Mouse (Mus musculus) forebrain, embryonic 16.5 days (tissue): ENCODE results near the gene Nhsl1. TPM values are rescaled to one million over a fixed set of nuclear protein-coding genes. Genes with fewer than 3 reads are reported as not detected.

Source experiments
- ATAC-seq: fragments of 200-750 bp; cut with Nextera tagmentation; 2 replicates; pipeline ENCODE4 v1.8.0; 2017; ENCODE audit warnings: mild to moderate bottlenecking, moderate library complexity
- H3K27ac ChIP-seq: fragments of 300-500 bp; sonication (generic); 2 replicates; pipeline ENCODE4 v1.5.1; 2014; ENCODE audit warnings: low read length, control low read depth
- H3K27me3 ChIP-seq: fragments of 300-500 bp; sonication (generic); replicated peaks from 2 replicates; pipeline ENCODE4 v1.6.1; 2014; ENCODE audit warnings: low read length; ENCODE audit not compliant: control insufficient read depth, insufficient read depth
- H3K36me3 ChIP-seq: fragments of 300-500 bp; sonication (generic); 2 replicates; pipeline ENCODE4 v1.6.1; 2014; ENCODE audit not compliant: control insufficient read depth, insufficient read depth
- H3K4me1 ChIP-seq: fragments of 300-500 bp; sonication (generic); replicated peaks from 2 replicates; pipeline ENCODE4 v1.6.1; 2014; ENCODE audit warnings: low read length; ENCODE audit not compliant: control insufficient read depth, insufficient read depth
- H3K4me2 ChIP-seq: fragments of 300-500 bp; sonication (generic); 2 replicates; pipeline ENCODE4 v1.6.1; 2014; ENCODE audit warnings: mild to moderate bottlenecking, low read length, control low read depth
- H3K4me3 ChIP-seq: fragments of 300-500 bp; sonication (generic); replicated peaks from 2 replicates; pipeline ENCODE4 v1.5.1; 2014; ENCODE audit warnings: mild to moderate bottlenecking, low read length, control low read depth
- H3K9ac ChIP-seq: fragments of 300-500 bp; sonication (generic); replicated peaks from 2 replicates; pipeline ENCODE4 v1.6.1; 2014; ENCODE audit warnings: low read depth, low read length, control low read depth
- H3K9me3 ChIP-seq: fragments of 300-500 bp; sonication (generic); 2 replicates; pipeline ENCODE4 v1.6.1; 2016; ENCODE audit warnings: low read length; ENCODE audit not compliant: control insufficient read depth
- WGBS: fragments of 180-500 bp; shearing (Covaris S2); extraction: QIAGEN DNeasy Blood & Tissue Kit; methylation state at CpG from one replicate; pipeline ENCODE4 v1.1.7; 2014; 5-methylcytosine and 5-hydroxymethylcytosine counted together
- polyA plus RNA-seq: library from polyadenylated mRNA; unstranded; fragments of >200 nt; fragmentation: Nextera tagmentation; extraction: Ambion mirVana; gene quantifications from 2 replicates; pipeline ENCODE4 v1.2.1, GENCODE M21; 2015

The Nhsl1 gene
- polyA plus RNA-seq, 1 experiment from 2014 or later: 17.4 TPM

GRCm38 (mm10) chr10:18419508-18419907 is 100.7 kb downstream of the Nhsl1 start:
- no peaks in the 10 kb centered on the region for H3K9me3 ChIP-seq
- H3K4me1 ChIP-seq: peaks cover 7% of the 10 kb centered on the region; the same call in 1 of the 2 replicates
- H3K27ac ChIP-seq: no peak overlapping the region
- no peak for ATAC-seq
- H3K9ac ChIP-seq: no peak overlapping the region
- no peak overlapping the region for H3K4me2 ChIP-seq
- 76% methylated on average over 10 of the region's 10 CpGs for WGBS
- no peak overlapping the region for H3K4me3 ChIP-seq
- no peaks in the 10 kb centered on the region for H3K27me3 ChIP-seq
- H3K36me3 ChIP-seq: no peaks in the 10 kb centered on the region

DNA sequence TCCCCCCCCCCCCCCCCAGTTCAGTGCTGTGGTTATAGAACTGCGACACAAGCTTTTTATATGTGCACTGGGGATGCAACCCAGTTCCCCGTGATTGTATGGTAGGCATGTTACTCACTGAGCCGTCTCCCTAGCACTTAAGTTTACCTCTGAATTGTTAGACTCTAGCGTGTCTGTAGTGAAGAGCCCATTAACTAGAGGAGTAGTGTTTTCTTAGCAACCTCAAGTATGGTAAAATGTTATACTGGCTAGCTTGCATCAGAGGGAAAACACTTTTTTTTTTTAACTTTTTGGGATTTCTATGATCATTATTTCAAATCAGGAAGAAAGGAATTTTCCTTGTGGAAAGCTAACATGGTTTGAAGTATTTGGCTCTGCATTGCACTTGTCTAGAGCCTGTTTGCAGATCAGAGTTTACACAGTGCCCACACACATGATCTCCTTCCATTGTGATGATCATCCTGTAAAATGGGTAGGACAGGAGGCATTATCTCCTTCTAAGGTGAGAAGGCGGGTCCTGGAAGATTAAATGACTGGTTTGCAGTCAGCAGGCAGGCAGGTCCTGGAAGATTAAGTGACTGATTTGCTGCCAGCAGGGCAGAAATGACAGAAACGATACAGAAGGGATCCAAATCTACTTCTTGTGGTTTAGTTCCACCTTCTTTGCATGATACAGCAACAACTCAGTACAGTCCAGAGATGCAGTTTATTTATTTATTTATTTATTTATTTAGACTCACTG is 101.6 kb downstream of the Nhsl1 start:
- Histone ChIP-seq H3K9me3 (no peaks in the 10 kb centered on the region), H3K4me3 (no peak overlapping the region), H3K27ac (no peak overlapping the region), H3K4me1 (0 out of 2 replicates have a peak, but pooled peaks cover 3% of the 10 kb centered on the region), H3K27me3 (no peaks in the 10 kb centered on the region), H3K4me2 (no peak overlapping the region), H3K9ac (no peak overlapping the region), H3K36me3 (no peaks in the 10 kb centered on the region)
- ATAC-seq: 0 out of 2 replicates have a peak, but pooled peaks have one; percentile 10
- 81% methylated on average over 6 of the region's 6 CpGs for WGBS

DNA sequence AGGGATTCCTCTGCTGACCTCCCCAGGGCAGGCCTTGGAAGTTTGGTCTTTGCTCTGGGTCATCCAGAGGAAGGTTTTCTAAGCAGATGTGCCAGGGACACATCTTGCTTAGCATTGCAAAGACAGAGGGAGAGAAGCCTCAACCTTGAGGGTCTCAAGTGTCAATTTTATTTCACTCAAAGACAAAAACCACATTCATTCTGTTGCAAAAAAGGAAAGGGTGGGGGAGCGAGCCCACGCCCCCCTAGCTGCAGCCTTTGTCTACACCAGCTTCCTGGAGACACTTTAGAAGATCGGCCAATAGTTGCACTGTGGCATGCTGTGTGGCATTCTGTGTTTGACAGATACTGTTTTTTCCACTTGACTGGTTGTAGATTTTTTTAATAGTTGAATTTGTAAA is 104.2 kb downstream of the Nhsl1 start:
- ATAC-seq: no peak
- H3K27me3 ChIP-seq: no peaks in the 10 kb centered on the region
- H3K4me3 ChIP-seq: no peak overlapping the region
- H3K36me3 ChIP-seq: no peaks in the 10 kb centered on the region
- H3K9me3 ChIP-seq: no peaks in the 10 kb centered on the region
- WGBS: 28% methylated on average over 3 of the region's 3 CpGs
- H3K4me2 ChIP-seq: no peak overlapping the region
- no peak overlapping the region for H3K27ac ChIP-seq
- no peak overlapping the region for H3K9ac ChIP-seq
- 0 out of 2 replicates have a peak, but pooled peaks cover 3% of the 10 kb centered on the region for H3K4me1 ChIP-seq

DNA sequence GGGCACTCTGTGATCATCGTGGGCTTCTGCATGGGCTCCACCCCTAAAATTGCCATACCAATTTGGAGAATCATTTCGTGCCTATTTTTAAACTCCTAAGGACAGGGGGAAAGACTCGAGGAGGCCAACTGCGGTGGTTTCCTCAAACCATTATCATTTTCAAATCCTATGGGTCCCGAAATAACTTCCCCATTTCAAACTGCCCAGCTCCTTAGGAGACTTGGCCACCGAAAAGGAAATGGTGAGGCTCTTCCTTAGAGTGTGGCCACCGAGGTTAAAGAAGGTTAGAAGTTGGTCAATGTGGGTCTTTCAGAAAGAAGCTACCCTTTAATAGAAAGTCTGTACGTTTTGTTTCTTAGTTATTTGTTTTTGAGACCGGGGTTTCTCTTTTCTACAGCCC is 104.8 kb downstream of the Nhsl1 start:
- Histone ChIP-seq H3K27ac (no peak overlapping the region), H3K4me1 (0 out of 2 replicates have a peak, but pooled peaks cover 3% of the 10 kb centered on the region), H3K4me2 (no peak overlapping the region), H3K4me3 (no peak overlapping the region), H3K9ac (no peak overlapping the region), H3K36me3 (no peaks in the 10 kb centered on the region), H3K27me3 (no peaks in the 10 kb centered on the region), H3K9me3 (no peaks in the 10 kb centered on the region)
- WGBS: 79% methylated on average over 9 of the region's 9 CpGs
- no peak for ATAC-seq

DNA sequence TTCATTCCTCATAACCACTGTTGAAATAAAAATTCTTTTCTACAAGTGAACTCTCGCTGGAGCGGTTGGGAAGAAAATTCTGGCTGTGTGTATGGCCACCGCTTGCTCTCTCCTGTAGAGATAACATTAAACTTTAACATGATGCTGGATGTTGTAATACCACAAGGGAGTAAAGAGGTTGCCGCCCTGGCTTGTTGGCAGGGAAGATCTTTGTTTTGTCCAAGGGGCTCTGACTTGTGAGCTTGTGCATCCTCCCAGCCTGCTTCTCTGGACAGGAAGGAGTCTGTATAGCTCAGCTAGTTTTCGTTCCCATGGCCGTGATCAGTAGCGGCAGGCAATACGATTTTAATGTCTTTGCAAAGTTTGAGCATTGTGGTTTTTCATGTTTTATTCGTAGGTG is 109.1 kb downstream of the Nhsl1 start:
- no peak overlapping the region for H3K4me3 ChIP-seq
- no peak overlapping the region for H3K4me2 ChIP-seq
- WGBS: 98% methylated on average over 9 of the region's 9 CpGs
- H3K36me3 ChIP-seq: 0 out of 2 replicates have a peak, but pooled peaks cover 3% of the 10 kb centered on the region
- peaks cover 3% of the 10 kb centered on the region; the same call in 1 of the 2 replicates for H3K9me3 ChIP-seq
- H3K9ac ChIP-seq: no peak overlapping the region
- no peak overlapping the region for H3K27ac ChIP-seq
- H3K4me1 ChIP-seq: peaks cover 8% of the 10 kb centered on the region
- no peak for ATAC-seq
- no peaks in the 10 kb centered on the region for H3K27me3 ChIP-seq

- no peak overlapping the region for H3K9ac ChIP-seq
- no peak for ATAC-seq
- H3K27ac ChIP-seq: no peak overlapping the region
- 97% methylated on average over 3 of the region's 3 CpGs for WGBS
- 0 out of 2 replicates have a peak, but pooled peaks cover 3% of the 10 kb centered on the region for H3K36me3 ChIP-seq
- H3K4me1 ChIP-seq: peaks cover 7% of the 10 kb centered on the region
- no peak overlapping the region for H3K4me2 ChIP-seq
- H3K9me3 ChIP-seq: peaks cover 3% of the 10 kb centered on the region; the same call in 1 of the 2 replicates
- no peak overlapping the region for H3K4me3 ChIP-seq
- H3K27me3 ChIP-seq: no peaks in the 10 kb centered on the region
Measured at GRCm38 (mm10) chr10:18429533-18429932, 110.7 kb downstream of the Nhsl1 start.

- Histone ChIP-seq H3K9ac (no peak overlapping the region), H3K36me3 (0 out of 2 replicates have a peak, but pooled peaks cover 3% of the 10 kb centered on the region), H3K27me3 (no peaks in the 10 kb centered on the region), H3K4me3 (no peak overlapping the region), H3K4me1 (peaks cover 7% of the 10 kb centered on the region), H3K4me2 (no peak overlapping the region), H3K27ac (no peak overlapping the region), H3K9me3 (peaks cover 3% of the 10 kb centered on the region; the same call in 1 of the 2 replicates)
- ATAC-seq: no peak
- 73% methylated on average over 8 of the region's 8 CpGs for WGBS
Measured at GRCm38 (mm10) chr10:18430141-18430540, 111.4 kb downstream of the Nhsl1 start.

DNA sequence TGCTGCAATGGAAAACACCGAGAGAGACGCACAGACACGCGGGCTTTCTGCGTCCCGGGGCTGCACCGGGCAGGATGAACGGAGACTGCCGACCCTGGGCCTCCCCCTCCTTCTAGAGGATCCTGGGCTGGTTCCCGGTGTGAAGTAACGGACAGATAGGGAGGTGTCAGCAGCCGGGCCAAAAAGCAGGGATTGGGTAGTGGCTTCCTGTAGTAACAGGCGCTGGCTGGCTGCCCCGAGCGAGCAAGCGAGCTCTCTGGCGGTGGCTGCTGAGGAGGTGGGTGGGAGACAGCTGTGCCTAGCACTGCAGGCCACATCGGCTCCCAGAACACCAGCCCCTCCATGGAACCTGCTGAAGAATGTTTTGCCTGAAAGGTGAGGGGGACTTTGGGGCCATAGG is 112.2 kb downstream of the Nhsl1 start:
- Histone ChIP-seq H3K27ac (peak overlapping the region; percentile 54; the same call in 1 of the 2 replicates), H3K27me3 (no peaks in the 10 kb centered on the region), H3K36me3 (0 out of 2 replicates have a peak, but pooled peaks cover 3% of the 10 kb centered on the region), H3K4me1 (peaks cover 11% of the 10 kb centered on the region), H3K4me3 (peak overlapping the region; percentile 36), H3K4me2 (peak overlapping the region; percentile 59), H3K9me3 (peaks cover 3% of the 10 kb centered on the region; the same call in 1 of the 2 replicates), H3K9ac (peak overlapping the region; percentile 56)
- peak; percentile 79 for ATAC-seq
- 1% methylated on average over 18 of the region's 18 CpGs for WGBS

DNA sequence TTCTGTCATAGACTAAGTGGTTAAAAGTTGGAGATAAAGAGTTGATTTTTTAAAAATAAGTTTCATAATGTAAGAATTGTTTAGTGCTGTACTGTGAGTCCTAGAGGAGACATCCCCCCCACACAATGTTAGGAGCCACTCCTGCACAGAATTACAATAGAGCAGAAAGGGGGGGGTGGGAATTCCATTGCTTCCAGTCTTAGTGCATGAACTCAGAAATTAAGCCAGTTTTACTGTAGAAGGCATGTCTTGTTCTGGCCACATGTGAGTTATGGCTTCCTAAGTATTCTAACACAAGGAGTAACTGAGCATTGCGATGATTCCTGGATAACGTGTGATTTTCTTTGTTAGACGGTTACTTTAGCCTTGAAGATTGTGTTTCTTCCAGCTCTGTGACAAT is 112.8 kb downstream of the Nhsl1 start:
- Histone ChIP-seq H3K9ac (no peak overlapping the region), H3K9me3 (peaks cover 3% of the 10 kb centered on the region; the same call in 1 of the 2 replicates), H3K27me3 (no peaks in the 10 kb centered on the region), H3K4me2 (no peak overlapping the region), H3K4me3 (no peak overlapping the region), H3K4me1 (peaks cover 16% of the 10 kb centered on the region), H3K36me3 (0 out of 2 replicates have a peak, but pooled peaks cover 3% of the 10 kb centered on the region), H3K27ac (no peak overlapping the region)
- 86% methylated on average over 3 of the region's 3 CpGs for WGBS
- no peak for ATAC-seq
